Mouse (Mus musculus): Measurements from ENCODE around the gene Mipep.

DNA sequence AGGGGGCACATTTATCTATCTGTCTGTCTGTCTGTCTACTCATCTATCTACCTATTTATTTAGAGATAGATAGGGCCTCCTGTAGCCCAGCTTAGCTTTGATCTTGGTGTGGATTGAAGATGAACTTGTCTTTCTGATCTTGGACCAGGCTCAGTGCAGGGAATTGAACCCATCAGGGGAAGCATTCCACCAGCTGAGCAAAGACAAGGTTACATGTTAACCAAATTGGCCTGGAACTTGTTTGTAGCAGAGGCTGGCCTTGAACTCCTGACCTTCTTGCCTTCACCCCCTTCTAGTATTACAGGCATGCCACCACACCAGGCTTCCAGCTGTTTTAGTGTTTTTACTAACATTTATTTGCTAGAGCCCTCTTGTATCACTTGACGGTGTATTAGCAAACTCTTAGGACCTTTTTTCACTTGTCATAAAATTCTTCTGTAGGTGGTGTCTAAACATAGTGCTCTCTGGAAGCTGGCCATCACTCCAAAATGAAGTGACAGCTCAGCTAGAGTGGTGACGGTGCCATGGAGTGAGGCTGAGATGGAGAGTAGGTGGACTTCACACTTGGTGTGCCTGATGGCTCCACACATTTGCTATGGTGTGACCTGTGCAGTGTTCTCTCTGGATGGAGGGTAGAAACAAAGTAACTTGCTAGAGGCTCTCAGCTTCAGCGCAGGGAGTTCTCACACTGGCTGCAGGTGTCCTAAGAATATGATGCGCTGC lies 12.4 kb downstream of the Mipep start:
- no peak for TF ChIP-seq CTCF (IDR thresholded peaks at IDR 0.05; ENCODE audit: low read depth)
- no peak for TF ChIP-seq EP300 (IDR thresholded peaks at IDR 0.05; ENCODE audit: low read depth)
